Mouse (Mus musculus): ENCODE data around the gene Gm21973.

Gm21973 gene

GRCm38 (mm10) chr15:10399795-10400194, 74.6 kb downstream of the Gm21973 start:
- DNase-seq (ENCODE audit: low read depth, low spot score): no peak

- peak; percentile 13 for DNase-seq (ENCODE audit: low read depth, low spot score)
Measured at GRCm38 (mm10) chr15:10400415-10400814, 75.2 kb downstream of the Gm21973 start.

- no peak for DNase-seq (ENCODE audit: low read depth, low spot score)
Measured at GRCm38 (mm10) chr15:10409842-10410241, 84.7 kb downstream of the Gm21973 start.

- DNase-seq (ENCODE audit: low read depth, low spot score): no peak
Measured at GRCm38 (mm10) chr15:10410881-10411280, 85.7 kb downstream of the Gm21973 start.

GRCm38 (mm10) chr15:10413656-10414055, 88.5 kb downstream of the Gm21973 start:
- DNase-seq (ENCODE audit: low read depth, low spot score): no peak

- no peak for DNase-seq (ENCODE audit: low read depth, low spot score)
Measured at GRCm38 (mm10) chr15:10421138-10421784, 96.1 kb downstream of the Gm21973 start.

- no peak for DNase-seq (ENCODE audit: low read depth, low spot score)
Measured at GRCm38 (mm10) chr15:10421785-10422144, 96.6 kb downstream of the Gm21973 start.

Measured in embryo, embryonic 11.5 days (tissue).